Mouse (Mus musculus) central nervous system, embryonic 18 days (tissue): Measurements from ENCODE around the gene Olfr1239. TPM values are rescaled to one million over a fixed set of nuclear protein-coding genes. Genes with fewer than 3 reads are reported as not detected.

Experiments used
- polyA plus RNA-seq: library from polyadenylated mRNA; depleted of rRNA; stranded (reverse); fragments of >200 nt; gene quantifications from 2 replicates; pipeline ENCODE4 v1.2.3, GENCODE M21; 2012; rRNA removed

Gene Olfr1239
- not detected in 2 replicates for polyA plus RNA-seq

GRCm38 (mm10) chr2:89420307-89420706, at the start of gene Olfr1239:
Gene Olfr1239 (minus strand): TSS chr2:89420407.

GRCm38 (mm10) chr2:89442900-89443299, 22.7 kb upstream of the Olfr1239 start, which contains the start of gene Olfr1240:
Gene Olfr1240 (minus strand): TSS chr2:89443000.

DNA sequence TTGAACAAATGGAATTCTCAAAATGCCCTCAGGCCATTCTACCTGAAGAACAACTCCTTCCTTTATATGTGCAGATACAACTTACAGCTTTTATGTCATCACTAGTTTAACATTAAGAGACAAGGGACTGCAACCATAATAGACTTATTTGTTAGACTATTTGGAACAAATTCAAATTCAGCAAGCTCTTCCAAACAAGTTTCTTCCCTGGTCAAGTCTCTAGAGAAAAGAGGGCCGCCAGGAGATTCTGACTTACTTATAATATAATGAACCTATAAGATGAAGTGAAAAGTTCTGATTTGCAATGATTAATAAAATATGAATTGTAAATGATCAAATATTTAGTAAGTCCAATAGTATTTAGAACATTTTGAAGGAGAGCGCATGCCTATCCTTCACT, 10.6 kb downstream of the Olfr1239 start, which contains the start of gene Olfr1238:
Gene Olfr1238 (minus strand): TSS at position 101 of the 400 bp plus-strand sequence.

Other genes with a start within 250 kb of the Olfr1239 start
- gene Olfr1225, start 245.7 kb downstream of the Olfr1239 start, polyA plus RNA-seq, result not detected in 2 replicates
- gene Olfr1226, start 220.4 kb downstream of the Olfr1239 start, polyA plus RNA-seq, result not detected in 2 replicates
- gene Olfr1228, start 166.3 kb downstream of the Olfr1239 start, polyA plus RNA-seq, result not detected in 2 replicates
- gene Olfr1229, start 132.4 kb downstream of the Olfr1239 start, polyA plus RNA-seq, result not detected in 2 replicates
- gene Olfr1230, start 123.1 kb downstream of the Olfr1239 start, polyA plus RNA-seq, result not detected in 2 replicates
- not detected in 2 replicates for gene Olfr1231, start 113.3 kb downstream of the Olfr1239 start, polyA plus RNA-seq
- gene Olfr1232, start 90.7 kb downstream of the Olfr1239 start, polyA plus RNA-seq, result not detected in 2 replicates
- not detected in 2 replicates for gene Olfr1233, start 78.0 kb downstream of the Olfr1239 start, polyA plus RNA-seq
- not detected in 2 replicates for gene Olfr1234, start 55.5 kb downstream of the Olfr1239 start, polyA plus RNA-seq
- not detected in 2 replicates for gene Olfr1238, start 10.7 kb downstream of the Olfr1239 start, polyA plus RNA-seq
- not detected in 2 replicates for gene Olfr1240, start 22.6 kb upstream of the Olfr1239 start, polyA plus RNA-seq
- gene Olfr1241, start 66.7 kb upstream of the Olfr1239 start, polyA plus RNA-seq, result not detected in 2 replicates
- gene Olfr1242, start 77.9 kb upstream of the Olfr1239 start, polyA plus RNA-seq, result not detected in 2 replicates
- not detected in 2 replicates for gene Olfr1243, start 111.1 kb upstream of the Olfr1239 start, polyA plus RNA-seq
- not detected in 2 replicates for gene Olfr1245, start 158.0 kb upstream of the Olfr1239 start, polyA plus RNA-seq
- not detected in 2 replicates for gene Olfr1246, start 172.8 kb upstream of the Olfr1239 start, polyA plus RNA-seq
- gene Olfr1247, start 193.7 kb upstream of the Olfr1239 start, polyA plus RNA-seq, result not detected in 2 replicates
- gene Olfr1248, start 197.8 kb upstream of the Olfr1239 start, polyA plus RNA-seq, result not detected in 2 replicates
- gene Olfr1249, start 214.6 kb upstream of the Olfr1239 start, polyA plus RNA-seq, result not detected in 2 replicates
- gene Olfr1250, start 241.1 kb upstream of the Olfr1239 start, polyA plus RNA-seq, result not detected in 2 replicates